Mouse (Mus musculus) megakaryocyte progenitor cell, adult 5-6 weeks (primary cell): ENCODE measurements around the gene Cd300lf. TPM values are rescaled to one million over a fixed set of nuclear protein-coding genes. Genes with fewer than 3 reads are reported as not detected.

Source experiments
- ATAC-seq: replicated peaks from 2 replicates; pipeline ENCODE4 v1.8.0; 2016; ENCODE audit warnings: mild to moderate bottlenecking, moderate TSS enrichment, inconsistent platforms; ENCODE audit not compliant: poor library complexity
- total RNA-seq, 2 experiments: library from RNA; stranded (forward) in 1 of 2; stranded (reverse) in 1 of 2; fragments of 157-497, 149-512 nt in 1 of 2; fragments of 200-1000 nt in 1 of 2; gene quantifications; 2 replicates each; pipeline versions ENCODE4 v1.2.3 to v1.2.4; 2015 to 2017

Gene Cd300lf
- total RNA-seq, 2 experiments from 2014 or later = 1.6 to 2.3 TPM

- no peak for ATAC-seq
Observed at GRCm38 (mm10) chr11:115161578-115162204, 27.9 kb upstream of the Cd300lf start.

- peak; percentile 36 for ATAC-seq
Observed at GRCm38 (mm10) chr11:115160883-115161577, 27.2 kb upstream of the Cd300lf start.

- no peak for ATAC-seq
Observed at GRCm38 (mm10) chr11:115160016-115160797, 26.4 kb upstream of the Cd300lf start.

DNA sequence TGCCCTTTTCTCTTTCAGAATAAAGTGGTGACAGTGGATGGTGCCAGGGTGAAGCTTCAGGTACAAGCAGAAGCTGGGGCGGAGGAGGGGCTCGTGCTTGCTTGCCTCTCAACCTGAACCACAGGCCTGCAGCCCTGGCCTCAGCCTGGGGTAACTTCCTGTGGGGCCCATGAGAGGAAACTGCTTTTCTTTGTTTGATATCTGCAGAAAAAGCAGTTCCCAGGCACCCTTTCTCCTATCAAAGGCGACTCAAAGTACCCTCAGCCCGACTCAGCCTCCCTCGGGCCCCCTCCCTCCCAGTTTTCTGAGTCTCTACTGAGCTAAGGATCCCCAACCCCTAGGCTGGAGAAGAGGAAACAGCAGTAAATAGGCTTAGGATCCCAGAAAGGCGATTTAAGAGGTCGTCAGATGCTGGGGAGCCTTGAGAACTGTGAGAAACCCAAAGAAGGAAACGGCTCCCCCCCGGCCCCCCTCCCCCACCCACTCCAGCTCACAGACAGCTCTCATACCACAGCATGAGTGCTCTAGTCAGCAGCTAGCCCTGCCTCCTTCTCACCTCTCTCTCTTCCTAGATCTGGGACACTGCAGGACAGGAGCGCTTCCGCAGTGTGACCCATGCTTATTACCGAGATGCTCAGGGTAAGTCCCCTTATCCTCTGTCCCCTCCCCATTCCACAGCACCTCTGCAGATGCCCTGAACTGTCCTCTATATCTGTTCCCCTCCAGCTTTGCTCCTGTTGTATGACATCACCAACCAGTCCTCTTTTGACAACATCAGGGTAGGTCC lies 24.3 kb upstream of the Cd300lf start:
- 0 out of 2 replicates have a peak, but pooled peaks have one; percentile 6 for ATAC-seq

- no peak for ATAC-seq
Observed at GRCm38 (mm10) chr11:115155053-115155634, 21.4 kb upstream of the Cd300lf start.

- peak; percentile 90 for ATAC-seq
Observed at GRCm38 (mm10) chr11:115153699-115154292, 20.0 kb upstream of the Cd300lf start.

- ATAC-seq = no peak
Observed at GRCm38 (mm10) chr11:115153088-115153487, 19.3 kb upstream of the Cd300lf start.

- no peak for ATAC-seq
Observed at GRCm38 (mm10) chr11:115151755-115152429, 18.1 kb upstream of the Cd300lf start.

GRCm38 (mm10) chr11:115150741-115151254 lies 17.0 kb upstream of the Cd300lf start:
- ATAC-seq = no peak

DNA sequence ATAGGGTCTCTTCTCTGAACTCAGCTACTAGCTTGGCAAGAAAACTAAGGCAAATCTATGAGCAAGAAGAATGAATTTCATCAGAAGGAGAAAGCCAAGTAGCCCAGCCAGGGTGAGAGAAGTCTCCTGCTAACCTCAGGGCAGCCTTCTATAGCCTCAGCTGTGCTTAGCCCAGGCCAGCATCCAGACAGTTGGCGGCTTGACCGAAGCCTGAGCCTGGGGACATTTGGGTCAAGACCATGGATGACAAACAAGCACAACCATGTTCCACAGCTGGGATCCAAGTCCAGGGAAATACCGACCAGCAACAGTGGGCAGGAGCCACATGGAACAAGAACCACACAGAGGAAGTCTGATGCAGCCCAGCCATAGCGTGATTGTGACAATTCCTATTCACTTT lies 14.0 kb upstream of the Cd300lf start:
- no peak for ATAC-seq

GRCm38 (mm10) chr11:115141970-115142369 lies 8.2 kb upstream of the Cd300lf start:
- no peak; the same call in 1 of the 2 replicates for ATAC-seq

- peak; percentile 91 for ATAC-seq
Observed at GRCm38 (mm10) chr11:115138597-115139262, 4.9 kb upstream of the Cd300lf start.

DNA sequence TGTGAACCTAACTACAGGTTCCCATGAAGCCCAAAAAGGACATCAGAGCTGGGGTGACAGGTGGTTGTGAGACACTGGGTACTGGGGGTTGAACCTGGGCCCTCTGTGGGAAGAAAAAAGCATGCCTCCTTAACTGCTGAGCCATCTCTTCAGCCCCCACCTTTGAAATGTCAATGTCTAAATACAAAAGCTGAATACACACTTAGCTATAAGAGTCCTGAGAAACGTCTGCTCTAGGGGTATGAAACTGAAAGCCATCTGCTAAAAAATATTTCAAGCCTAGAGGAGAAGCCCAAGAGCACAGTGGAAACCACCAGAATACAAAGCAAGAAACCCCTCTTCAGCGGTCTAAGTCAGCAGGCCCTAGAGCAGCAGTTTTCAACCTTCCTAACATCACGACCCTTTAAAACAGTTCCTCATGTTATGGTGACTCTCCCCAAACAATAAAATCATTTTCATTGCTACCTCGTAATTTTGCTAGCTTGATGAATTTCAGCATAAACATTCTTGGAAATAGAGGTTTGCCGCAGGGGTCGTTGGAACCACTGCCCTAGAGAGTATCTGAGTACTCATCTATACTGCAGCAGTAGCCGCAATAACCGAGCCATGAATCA lies 1.9 kb downstream of the Cd300lf start:
- no peak for ATAC-seq

DNA sequence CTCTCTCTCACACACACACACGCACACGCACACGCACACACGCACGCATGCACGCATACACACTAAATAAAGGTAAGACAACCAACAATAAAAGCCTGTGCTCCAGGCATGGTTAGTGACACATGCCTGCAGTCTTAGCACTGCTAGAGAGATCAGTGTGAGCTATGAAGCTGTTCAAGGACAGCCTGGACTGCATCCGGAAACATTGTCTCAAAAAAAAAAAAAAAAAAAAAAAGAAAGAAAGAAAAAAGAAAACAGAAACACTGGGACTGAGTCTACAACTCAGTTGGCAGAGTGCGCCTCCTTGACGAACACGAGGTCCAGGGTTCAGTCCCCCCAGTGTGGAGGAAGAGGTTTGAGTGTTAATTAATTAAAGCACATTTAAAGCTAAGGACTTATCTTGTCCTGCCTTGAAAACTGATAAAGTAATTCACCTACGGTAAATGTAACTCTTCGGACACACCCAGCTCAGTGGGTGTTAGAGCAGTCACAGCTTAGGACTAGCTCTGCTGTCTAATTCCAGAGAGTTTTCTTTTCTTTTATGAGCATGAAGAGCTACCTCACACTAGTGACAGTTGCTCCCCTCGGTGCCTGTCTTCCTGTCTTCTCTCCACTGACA lies 4.2 kb downstream of the Cd300lf start:
- no peak for ATAC-seq

DNA sequence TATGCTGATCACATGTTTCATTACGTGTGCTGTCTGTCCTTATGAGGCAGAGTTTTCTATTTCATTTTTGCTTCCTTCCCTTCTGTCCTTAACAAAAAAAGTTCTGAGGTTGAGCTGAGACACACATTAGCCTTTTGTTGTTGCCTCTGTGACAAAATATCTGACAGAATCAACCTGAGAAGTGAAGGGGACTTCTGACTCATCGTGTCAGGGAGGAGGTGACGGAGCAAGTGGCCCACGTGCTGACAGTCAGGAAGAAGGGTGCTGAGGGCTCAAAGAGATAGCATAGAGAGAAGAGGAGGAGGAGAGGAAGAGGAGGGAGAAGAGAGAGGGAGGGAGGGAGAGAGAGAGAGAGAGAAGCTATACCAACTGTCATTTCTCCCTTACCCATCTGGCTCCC lies 5.3 kb downstream of the Cd300lf start:
- ATAC-seq = no peak

GRCm38 (mm10) chr11:115119409-115119808 lies 14.4 kb downstream of the Cd300lf start:
- peak; percentile 72 for ATAC-seq

DNA sequence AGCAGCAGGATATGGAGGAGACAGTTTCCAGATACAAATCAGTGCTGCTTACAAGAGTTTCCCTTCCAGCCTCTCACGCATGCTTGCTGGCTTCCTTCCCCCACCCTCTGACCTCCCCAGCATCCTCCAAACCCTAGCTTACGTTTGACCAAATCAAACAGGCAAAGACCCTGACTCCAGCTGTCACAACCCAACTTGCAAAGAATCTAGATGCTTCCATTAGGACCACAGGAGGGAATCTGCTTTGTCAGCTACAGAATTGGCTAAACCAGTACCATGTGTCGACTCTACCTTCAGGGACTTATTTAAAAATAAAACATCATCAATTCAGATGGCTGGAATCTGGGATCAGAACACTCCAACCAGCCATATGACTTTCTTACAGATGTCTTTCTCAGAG lies 21.6 kb downstream of the Cd300lf start:
- no peak for ATAC-seq

GRCm38 (mm10) chr11:115110271-115110670 lies 23.5 kb downstream of the Cd300lf start:
- ATAC-seq = peak; percentile 60
